Mouse (Mus musculus) hindbrain, embryonic 11.5 days (tissue): ENCODE data around the gene Tmem184a. TPM values are rescaled to one million over a fixed set of nuclear protein-coding genes. Genes with fewer than 3 reads are reported as not detected.

Experiments
- ATAC-seq: fragments of 200-750 bp; cut with Nextera tagmentation; 2 replicates; pipeline ENCODE4 v1.8.0; 2017; ENCODE audit warnings: mild to moderate bottlenecking, moderate TSS enrichment, moderate library complexity; ENCODE audit not compliant: low FRiP score
- DNase-seq: peaks from one replicate; pipeline ENCODE4 v3.0.0-alpha.2; 2015; ENCODE audit warnings: low spot score
- H3K27ac ChIP-seq: fragments of 300-500 bp; sonication (generic); 2 replicates; pipeline ENCODE4 v1.5.1; 2014; ENCODE audit warnings: mild to moderate bottlenecking, low read depth, low read length
- H3K27me3 ChIP-seq: fragments of 300-500 bp; sonication (generic); 2 replicates; pipeline ENCODE4 v1.6.1; 2014; ENCODE audit warnings: mild to moderate bottlenecking, low read length, moderate library complexity, mixed read lengths; ENCODE audit not compliant: control insufficient read depth, insufficient read depth
- H3K36me3 ChIP-seq: fragments of 300-500 bp; sonication (generic); 2 replicates; pipeline ENCODE4 v1.6.1; 2014; ENCODE audit warnings: mild to moderate bottlenecking, low read length, moderate library complexity, mixed read lengths; ENCODE audit not compliant: control insufficient read depth, insufficient read depth
- H3K4me1 ChIP-seq: fragments of 300-500 bp; sonication (generic); replicated peaks from 2 replicates; pipeline ENCODE4 v1.6.1; 2014; ENCODE audit warnings: low read length, mixed read lengths; ENCODE audit not compliant: control insufficient read depth, insufficient read depth
- H3K4me2 ChIP-seq: fragments of 300-500 bp; sonication (generic); replicated peaks from 2 replicates; pipeline ENCODE4 v1.6.1; 2014; ENCODE audit warnings: mild to moderate bottlenecking, low read depth, low read length
- H3K4me3 ChIP-seq: fragments of 300-500 bp; sonication (generic); 2 replicates; pipeline ENCODE4 v1.5.1; 2014; ENCODE audit warnings: low read depth, low read length
- H3K9ac ChIP-seq: fragments of 300-500 bp; sonication (generic); 2 replicates; pipeline ENCODE4 v1.6.1; 2014; ENCODE audit warnings: low read depth, low read length
- H3K9me3 ChIP-seq: fragments of 300-500 bp; sonication (generic); 2 replicates; pipeline ENCODE4 v1.6.1; 2016; ENCODE audit warnings: low read length; ENCODE audit not compliant: control insufficient read depth
- WGBS: fragments of 180-500 bp; shearing (Covaris S2); extraction: QIAGEN DNeasy Blood & Tissue Kit; methylation state at CpG from one replicate; pipeline ENCODE4 v1.1.7; 2014; 5-methylcytosine and 5-hydroxymethylcytosine counted together
- polyA plus RNA-seq: library from polyadenylated mRNA; unstranded; fragments of >200 nt; fragmentation: Nextera tagmentation; extraction: Ambion mirVana; gene quantifications from 2 replicates; pipeline ENCODE4 v1.2.1, GENCODE M21; 2014

Tmem184a gene
- polyA plus RNA-seq: 1.1 and 1.2 TPM in 2 replicates

- H3K27me3 ChIP-seq: no peaks in the 10 kb centered on the region
- ATAC-seq (no peak), DNase-seq (no peak)
- H3K9ac ChIP-seq: no peak within 1 kb of the TSS
- H3K9me3 ChIP-seq: no peaks in the 10 kb centered on the region
- peaks cover 3% of the 10 kb centered on the region; the same call in 1 of the 2 replicates for H3K36me3 ChIP-seq
- H3K27ac ChIP-seq: no peak within 1 kb of the TSS
- 88% methylated on average over 9 of the region's 9 CpGs for WGBS
- H3K4me3 ChIP-seq: no peak within 1 kb of the TSS
- no peaks in the 10 kb centered on the region for H3K4me1 ChIP-seq
- H3K4me2 ChIP-seq: no peak within 1 kb of the TSS
Measured at GRCm38 (mm10) chr5:139819538-139820181, at the start of gene Tmem184a. TSS of gene Tmem184a (minus strand) at chr5:139819917.

DNA sequence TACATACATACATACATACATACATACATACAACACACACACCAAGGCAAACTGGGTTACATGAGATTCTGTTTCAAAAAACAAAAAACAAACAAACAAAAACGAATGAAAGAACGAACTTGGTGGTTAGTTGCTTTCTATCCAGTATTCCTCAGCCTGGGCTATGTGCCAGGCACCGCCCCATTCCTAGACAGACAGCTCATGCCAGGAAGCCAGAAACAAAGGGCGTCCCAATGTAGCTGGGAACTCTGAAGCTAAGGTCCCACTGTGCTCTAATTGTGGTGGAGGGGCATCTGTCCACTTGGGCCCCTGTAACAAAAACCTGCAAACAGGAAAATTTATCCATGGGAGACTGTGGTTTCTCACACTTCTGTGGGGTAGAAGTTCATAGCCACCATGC, 43.0 kb upstream of the Tmem184a start:
- H3K4me2 ChIP-seq: no peak overlapping the region
- no peaks in the 10 kb centered on the region for H3K4me1 ChIP-seq
- ATAC-seq: no peak
- H3K27me3 ChIP-seq: no peaks in the 10 kb centered on the region
- H3K4me3 ChIP-seq: no peak overlapping the region
- H3K9ac ChIP-seq: no peak overlapping the region
- no peak overlapping the region for H3K27ac ChIP-seq
- DNase-seq: no peak
- no peaks in the 10 kb centered on the region for H3K9me3 ChIP-seq
- H3K36me3 ChIP-seq: no peaks in the 10 kb centered on the region
- WGBS: 69% methylated on average over 4 of the region's 4 CpGs

GRCm38 (mm10) chr5:139860328-139861104, 40.8 kb upstream of the Tmem184a start:
- H3K4me2 ChIP-seq: no peak overlapping the region
- H3K27ac ChIP-seq: no peak overlapping the region
- ATAC-seq (no peak), DNase-seq (peak; percentile 34)
- H3K4me1 ChIP-seq: no peaks in the 10 kb centered on the region
- H3K9me3 ChIP-seq: no peaks in the 10 kb centered on the region
- 29% methylated on average over 15 of the region's 15 CpGs for WGBS
- no peaks in the 10 kb centered on the region for H3K27me3 ChIP-seq
- H3K9ac ChIP-seq: 0 out of 2 replicates have a peak overlapping the region, but pooled peaks have one; percentile 11
- no peak overlapping the region for H3K4me3 ChIP-seq
- H3K36me3 ChIP-seq: no peaks in the 10 kb centered on the region

DNA sequence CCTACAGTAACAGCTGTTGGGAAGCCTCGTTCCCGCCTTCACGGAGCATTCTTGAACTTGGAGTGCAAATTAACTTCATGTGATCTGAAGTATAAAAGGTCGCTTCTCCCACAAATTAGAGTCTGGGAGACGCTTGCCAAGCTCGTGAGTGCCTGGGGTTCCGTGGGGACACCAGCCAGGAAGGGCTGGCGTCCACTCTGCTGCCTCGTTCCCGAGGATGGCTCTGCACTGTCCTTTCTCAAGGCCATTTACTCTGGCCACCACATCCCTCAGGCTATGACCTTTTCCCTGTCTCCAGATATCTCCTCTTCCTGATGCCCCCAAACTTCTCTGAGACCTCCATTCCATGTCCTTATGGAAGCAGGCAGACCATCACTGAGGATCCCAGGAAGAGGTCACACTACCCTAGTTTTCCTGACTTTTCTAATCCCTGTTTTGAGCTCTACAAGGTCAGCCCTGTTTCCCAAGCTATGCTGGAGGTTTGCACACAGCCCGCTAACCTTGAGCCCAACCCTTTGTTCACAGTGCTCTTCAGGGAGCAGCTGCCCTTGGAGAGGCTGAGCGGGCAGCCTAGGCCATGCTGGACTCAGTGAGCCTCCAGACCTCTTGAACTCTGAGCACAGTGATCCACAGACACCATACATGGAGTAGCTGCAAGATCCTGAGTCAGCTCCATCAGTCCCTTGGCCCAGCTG, 30.1 kb upstream of the Tmem184a start:
- no peak overlapping the region for H3K27ac ChIP-seq

DNA sequence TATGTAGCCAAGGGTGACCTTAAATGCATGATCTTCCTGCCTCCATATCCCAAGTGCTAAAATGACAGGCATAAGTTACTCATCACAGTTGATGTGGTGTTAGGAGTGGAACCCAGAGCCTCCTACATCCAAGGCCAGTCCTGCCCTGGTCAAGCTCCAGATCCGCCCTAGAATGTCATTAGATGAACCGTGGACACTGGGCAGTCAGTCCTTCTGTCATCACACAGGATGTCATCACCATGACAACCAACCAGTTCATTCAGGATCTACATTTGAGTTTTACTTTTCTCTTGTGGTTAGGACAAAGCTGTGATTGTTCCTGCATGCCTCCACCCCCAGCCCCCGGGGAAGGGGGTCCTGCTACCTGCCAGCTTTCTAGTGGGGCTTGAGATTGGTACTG, 19.4 kb upstream of the Tmem184a start:
- WGBS: 29% methylated on average over 3 of the region's 3 CpGs
- DNase-seq (peak; percentile 37), ATAC-seq (0 out of 2 replicates have a peak, but pooled peaks have one; percentile 35)

More for the DNA sequence above, 30.1 kb upstream of the Tmem184a start:
- Histone ChIP-seq H3K4me1 (no peaks in the 10 kb centered on the region), H3K4me2 (no peak overlapping the region), H3K27me3 (no peaks in the 10 kb centered on the region), H3K36me3 (no peaks in the 10 kb centered on the region), H3K9me3 (no peaks in the 10 kb centered on the region), H3K4me3 (no peak overlapping the region), H3K9ac (no peak overlapping the region)
- WGBS: 81% methylated on average over 12 of the region's 12 CpGs
- DNase-seq (no peak), ATAC-seq (no peak)

DNA sequence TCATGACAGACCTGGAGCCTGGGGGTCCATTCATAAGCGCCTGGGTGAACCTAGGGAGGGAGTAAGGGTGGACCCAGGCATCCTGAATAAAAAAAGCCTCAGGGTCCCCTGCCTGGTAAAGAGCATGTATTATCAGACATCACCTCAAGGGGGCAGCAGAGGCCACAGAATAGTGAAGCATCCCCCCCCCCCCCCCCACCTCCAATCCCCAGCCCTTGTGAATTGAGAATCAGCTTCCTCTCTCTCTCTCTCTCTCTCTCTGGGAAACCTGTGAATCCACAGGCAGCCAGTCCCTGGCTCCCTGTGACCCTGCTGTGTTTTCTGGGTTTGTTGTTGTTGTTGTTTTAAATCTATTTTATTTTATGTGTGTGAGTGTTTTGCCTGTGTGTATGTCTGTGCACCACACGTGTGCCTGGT, 18.8 kb upstream of the Tmem184a start:
- 23% methylated on average over 2 of the region's 2 CpGs for WGBS
- H3K27ac ChIP-seq: no peak overlapping the region
- no peaks in the 10 kb centered on the region for H3K4me1 ChIP-seq
- H3K9me3 ChIP-seq: no peaks in the 10 kb centered on the region
- peak; percentile 19; the same call in 1 of the 2 replicates for ATAC-seq
- H3K4me2 ChIP-seq: no peak overlapping the region
- DNase-seq: peak; percentile 90
- H3K4me3 ChIP-seq: no peak overlapping the region
- no peaks in the 10 kb centered on the region for H3K36me3 ChIP-seq
- no peak overlapping the region for H3K9ac ChIP-seq
- H3K27me3 ChIP-seq: no peaks in the 10 kb centered on the region

More for the DNA sequence above, 19.4 kb upstream of the Tmem184a start:
- Histone ChIP-seq H3K4me2 (no peak overlapping the region), H3K9me3 (no peaks in the 10 kb centered on the region), H3K27me3 (no peaks in the 10 kb centered on the region), H3K9ac (no peak overlapping the region), H3K27ac (no peak overlapping the region), H3K36me3 (no peaks in the 10 kb centered on the region), H3K4me3 (no peak overlapping the region), H3K4me1 (no peaks in the 10 kb centered on the region)

GRCm38 (mm10) chr5:139835706-139836105, 16.0 kb upstream of the Tmem184a start:
- no peak overlapping the region for H3K9ac ChIP-seq
- DNase-seq (no peak), ATAC-seq (no peak)
- no peak overlapping the region for H3K27ac ChIP-seq
- H3K4me3 ChIP-seq: no peak overlapping the region
- WGBS: 86% methylated on average over 7 of the region's 7 CpGs
- no peaks in the 10 kb centered on the region for H3K9me3 ChIP-seq
- no peaks in the 10 kb centered on the region for H3K36me3 ChIP-seq
- H3K27me3 ChIP-seq: no peaks in the 10 kb centered on the region
- no peak overlapping the region for H3K4me2 ChIP-seq
- no peaks in the 10 kb centered on the region for H3K4me1 ChIP-seq

DNA sequence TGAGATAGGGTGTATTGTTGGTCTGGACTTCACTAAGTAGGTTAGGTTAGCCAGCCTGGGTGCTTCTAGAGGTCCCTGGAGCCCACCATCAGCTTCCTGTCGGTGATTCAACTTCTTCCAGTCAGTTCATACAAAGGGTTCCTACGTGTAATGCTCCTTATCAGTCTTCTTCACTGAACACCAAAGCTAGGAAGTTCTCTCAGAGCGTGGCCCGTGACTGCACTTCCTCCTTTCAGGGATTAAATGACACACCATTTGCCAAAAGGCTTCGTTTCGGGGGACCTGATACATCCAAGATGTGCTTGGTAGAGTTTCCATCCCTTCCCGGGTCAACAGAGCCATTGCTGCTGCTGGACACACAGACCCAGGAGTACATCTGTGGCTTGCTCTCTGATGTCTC, 12.4 kb upstream of the Tmem184a start:
- DNase-seq (no peak), ATAC-seq (no peak)
- Histone ChIP-seq H3K4me3 (no peak overlapping the region), H3K27ac (no peak overlapping the region), H3K9ac (no peak overlapping the region), H3K4me2 (no peak overlapping the region), H3K4me1 (no peaks in the 10 kb centered on the region), H3K9me3 (no peaks in the 10 kb centered on the region), H3K27me3 (no peaks in the 10 kb centered on the region), H3K36me3 (no peaks in the 10 kb centered on the region)
- 85% methylated on average over 7 of the region's 7 CpGs for WGBS
